Mouse (Mus musculus) heart, adult 2 months (tissue): ENCODE measurements around the gene Cd96. TPM values are rescaled to one million over a fixed set of nuclear protein-coding genes. Genes with fewer than 3 reads are reported as not detected.

ENCODE experiments used
- DNase-seq, 2 experiments: peaks; one replicate each; pipeline ENCODE4 v3.0.0; 2021
- H3K27ac ChIP-seq: fragments of 200-600 bp; 2 replicates; pipeline ENCODE4 v1.8.1; 2022
- H3K27me3 ChIP-seq: fragments of 200-500 bp; 2 replicates; pipeline ENCODE4 v1.6.1; 2012; ENCODE audit warnings: mild to moderate bottlenecking, low read length, inconsistent platforms, mixed read lengths; ENCODE audit not compliant: control insufficient read depth, insufficient read depth
- H3K36me3 ChIP-seq: fragments of 200-500 bp; 2 replicates; pipeline ENCODE4 v1.6.1; 2012; ENCODE audit warnings: low read length, inconsistent platforms; ENCODE audit not compliant: control insufficient read depth, insufficient read depth
- H3K4me1 ChIP-seq: fragments of 200-500 bp; 2 replicates; pipeline ENCODE4 v1.6.1; 2011; ENCODE audit warnings: low read length; ENCODE audit not compliant: control insufficient read depth, insufficient read depth
- H3K4me3 ChIP-seq: fragments of 200-600 bp; 2 replicates; pipeline ENCODE4 v1.8.1; 2022
- H3K79me2 ChIP-seq: fragments of 200-500 bp; replicated peaks from 2 replicates; pipeline ENCODE4 v1.6.1; 2012; ENCODE audit warnings: mild to moderate bottlenecking, inconsistent platforms, low read length, moderate library complexity, mixed read lengths; ENCODE audit not compliant: control insufficient read depth, insufficient read depth
- H3K9ac ChIP-seq: fragments of 200-500 bp; 2 replicates; pipeline ENCODE4 v1.6.1; 2012; ENCODE audit warnings: low read depth, mild to moderate bottlenecking, control low read depth, inconsistent platforms, low read length, mixed read lengths
- CTCF ChIP-seq: fragments of 200-600 bp; IDR thresholded peaks from 2 replicates; pipeline ENCODE4 v1.8.1; 2022; ENCODE audit warnings: antibody characterized with exemption, mild to moderate bottlenecking, moderate library complexity
- EP300 ChIP-seq: fragments of 200-500 bp; IDR thresholded peaks from 2 replicates; pipeline ENCODE4 v1.6.1; 2011; ENCODE audit warnings: low read depth, low read length, control low read depth; ENCODE audit not compliant: insufficient read depth
- POLR2A ChIP-seq: fragments of 200-500 bp; IDR thresholded peaks from 2 replicates; pipeline ENCODE4 v1.6.1; 2011; ENCODE audit warnings: mild to moderate bottlenecking, low read depth, low read length, control low read depth; ENCODE audit not compliant: insufficient read depth
- WGBS: fragments of 180-500 bp; shearing (Covaris S2); methylation state at CpG from one replicate; pipeline ENCODE4 v1.1.7; 2018; 5-methylcytosine and 5-hydroxymethylcytosine counted together
- intact Hi-C: fragments of 180-260 bp; cut with DNase I; formaldehyde crosslinking; loops from one replicate; pipeline ENCODE4 v1.15.1; 2025
- polyA plus RNA-seq: library from polyadenylated mRNA; depleted of rRNA; stranded (reverse); fragments of >200 nt; gene quantifications from 2 replicates; pipeline ENCODE4 v1.2.3, GENCODE M21; 2012
- total RNA-seq, 2 experiments: library from RNA; stranded (reverse); gene quantifications; 2 replicates each; pipeline ENCODE4 v1.2.3; 2021

Cd96 gene
- total and polyA plus RNA-seq, 3 experiments: 0.18 TPM; not detected in 2

- Histone ChIP-seq H3K27me3 (no peaks in the 10 kb centered on the region), H3K4me3 (no peak overlapping the region), H3K79me2 (no peaks in the 10 kb centered on the region), H3K27ac (no peak overlapping the region), H3K36me3 (no peaks in the 10 kb centered on the region), H3K9ac (no peak overlapping the region), H3K4me1 (no peaks in the 10 kb centered on the region)
- intact Hi-C loops: no loop called here
- TF ChIP-seq CTCF: no peak
- TF ChIP-seq EP300: no peak
- no peak for TF ChIP-seq POLR2A
- 56% methylated on average over 4 of the region's 4 CpGs for WGBS
- DNase-seq: no peak
Observed at GRCm38 (mm10) chr16:46107431-46107830, 12.6 kb downstream of the Cd96 start.

GRCm38 (mm10) chr16:46104491-46104890 lies 15.6 kb downstream of the Cd96 start:
- Histone ChIP-seq H3K9ac (no peak overlapping the region), H3K79me2 (no peaks in the 10 kb centered on the region), H3K27me3 (no peaks in the 10 kb centered on the region), H3K4me3 (no peak overlapping the region), H3K4me1 (no peaks in the 10 kb centered on the region; the same call in 1 of the 2 replicates), H3K36me3 (no peaks in the 10 kb centered on the region), H3K27ac (no peak overlapping the region)
- no peak for DNase-seq
- TF ChIP-seq EP300: no peak
- no peak for TF ChIP-seq POLR2A
- TF ChIP-seq CTCF: no peak
- intact Hi-C loops: no loop called here
- 74% methylated on average over 9 of the region's 9 CpGs for WGBS

GRCm38 (mm10) chr16:46101748-46102147 lies 18.3 kb downstream of the Cd96 start:
- Histone ChIP-seq H3K79me2 (no peaks in the 10 kb centered on the region), H3K9ac (no peak overlapping the region), H3K27ac (no peak overlapping the region), H3K27me3 (no peaks in the 10 kb centered on the region), H3K4me3 (no peak overlapping the region), H3K4me1 (peaks cover 4% of the 10 kb centered on the region), H3K36me3 (no peaks in the 10 kb centered on the region)
- intact Hi-C loops: no loop called here
- no peak for DNase-seq
- WGBS: 43% methylated on average over 2 of the region's 2 CpGs
- TF ChIP-seq EP300 (no peak), POLR2A (no peak), CTCF (no peak)

GRCm38 (mm10) chr16:46100286-46100685 lies 19.8 kb downstream of the Cd96 start:
- H3K4me3 ChIP-seq: no peak overlapping the region
- TF ChIP-seq POLR2A: no peak
- peak; percentile 59 for TF ChIP-seq CTCF
- no peaks in the 10 kb centered on the region for H3K27me3 ChIP-seq
- 41% methylated on average over 2 of the region's 2 CpGs for WGBS
- no peaks in the 10 kb centered on the region for H3K79me2 ChIP-seq
- no peaks in the 10 kb centered on the region for H3K36me3 ChIP-seq
- no peak overlapping the region for H3K9ac ChIP-seq
- intact Hi-C loops: no loop called here
- DNase-seq: peak in 1 of 2 experiments; percentile 9
- H3K27ac ChIP-seq: no peak overlapping the region
- peaks cover 4% of the 10 kb centered on the region for H3K4me1 ChIP-seq

- H3K27ac ChIP-seq: no peak overlapping the region
- no peaks in the 10 kb centered on the region for H3K79me2 ChIP-seq
- peaks cover 9% of the 10 kb centered on the region for H3K4me1 ChIP-seq
- H3K36me3 ChIP-seq: no peaks in the 10 kb centered on the region
- 57% methylated on average over 9 of the region's 9 CpGs for WGBS
- peak in 1 of 2 experiments; percentile 7 for DNase-seq
- H3K27me3 ChIP-seq: no peaks in the 10 kb centered on the region
- intact Hi-C loops: no loop called here
- H3K4me3 ChIP-seq: no peak overlapping the region
- TF ChIP-seq EP300 (no peak), CTCF (no peak), POLR2A (no peak)
- no peak overlapping the region for H3K9ac ChIP-seq
Observed at GRCm38 (mm10) chr16:46097421-46097820, 22.6 kb downstream of the Cd96 start.

GRCm38 (mm10) chr16:46094478-46094877 lies 25.6 kb downstream of the Cd96 start:
- 30% methylated on average over 2 of the region's 2 CpGs for WGBS
- TF ChIP-seq POLR2A (no peak), CTCF (no peak), EP300 (0 out of 2 replicates have a peak, but pooled peaks have one; percentile 16)
- Histone ChIP-seq H3K27me3 (no peaks in the 10 kb centered on the region), H3K27ac (no peak overlapping the region), H3K4me3 (no peak overlapping the region), H3K79me2 (no peaks in the 10 kb centered on the region), H3K4me1 (peaks cover 9% of the 10 kb centered on the region), H3K36me3 (no peaks in the 10 kb centered on the region), H3K9ac (no peak overlapping the region)
- intact Hi-C loops: no loop called here
- DNase-seq: peak; percentile 29 to 57
